Mouse (Mus musculus) erythroblast, embryonic 14.5 days (primary cell): ENCODE data around the gene Gm10486. TPM values are rescaled to one million over a fixed set of nuclear protein-coding genes. Genes with fewer than 3 reads are reported as not detected.
"Not testable (repeated sequence)": the region's sequence is repeated elsewhere in the genome, so short reads cannot be mapped to it uniquely, and the experiment has no call there.

Source experiments
- H3K27me3 ChIP-seq: 2 replicates; pipeline ENCODE4 v1.6.1; 2012; ENCODE audit warnings: inconsistent platforms; ENCODE audit not compliant: control insufficient read depth
- H3K36me3 ChIP-seq: 2 replicates; pipeline ENCODE4 v1.6.1; 2012; ENCODE audit warnings: mild to moderate bottlenecking, inconsistent platforms; ENCODE audit not compliant: control insufficient read depth
- H3K4me1 ChIP-seq: 2 replicates; pipeline ENCODE4 v1.6.1; 2012; ENCODE audit warnings: inconsistent platforms; ENCODE audit not compliant: control insufficient read depth
- H3K4me3 ChIP-seq: replicated peaks from 2 replicates; pipeline ENCODE3; 2012; ENCODE audit warnings: moderate library complexity, mild to moderate bottlenecking, inconsistent platforms
- H3K9me3 ChIP-seq: 2 replicates; pipeline ENCODE4 v1.6.1; 2012; ENCODE audit warnings: low read length, inconsistent platforms, mixed read lengths; ENCODE audit not compliant: control insufficient read depth
- polyA plus RNA-seq: library from polyadenylated mRNA; stranded (reverse); fragments of >175 nt; gene quantifications from 2 replicates; pipeline ENCODE4 v1.2.3, GENCODE M21; 2012

The Gm10486 gene
- polyA plus RNA-seq, result not detected in 2 replicates

GRCm38 (mm10) chrX:35067084-35067483, at the start of gene Gm10486:
Gene Gm10486, plus strand, starts transcription at chrX:35067384.
- H3K4me1 ChIP-seq, H3K9me3 ChIP-seq, H3K36me3 ChIP-seq, H3K4me3 ChIP-seq, H3K27me3 ChIP-seq: not testable (repeated sequence)
